Mouse (Mus musculus) urinary bladder, postnatal 4 days (tissue): Measurements from ENCODE around the gene Ergic1.

Source experiments
- DNase-seq, 2 experiments: peaks; one replicate each; pipeline ENCODE4 v3.0.0; 2021 to 2022; ENCODE audit warnings: low spot score in 2 of 2

Ergic1 gene

DNA sequence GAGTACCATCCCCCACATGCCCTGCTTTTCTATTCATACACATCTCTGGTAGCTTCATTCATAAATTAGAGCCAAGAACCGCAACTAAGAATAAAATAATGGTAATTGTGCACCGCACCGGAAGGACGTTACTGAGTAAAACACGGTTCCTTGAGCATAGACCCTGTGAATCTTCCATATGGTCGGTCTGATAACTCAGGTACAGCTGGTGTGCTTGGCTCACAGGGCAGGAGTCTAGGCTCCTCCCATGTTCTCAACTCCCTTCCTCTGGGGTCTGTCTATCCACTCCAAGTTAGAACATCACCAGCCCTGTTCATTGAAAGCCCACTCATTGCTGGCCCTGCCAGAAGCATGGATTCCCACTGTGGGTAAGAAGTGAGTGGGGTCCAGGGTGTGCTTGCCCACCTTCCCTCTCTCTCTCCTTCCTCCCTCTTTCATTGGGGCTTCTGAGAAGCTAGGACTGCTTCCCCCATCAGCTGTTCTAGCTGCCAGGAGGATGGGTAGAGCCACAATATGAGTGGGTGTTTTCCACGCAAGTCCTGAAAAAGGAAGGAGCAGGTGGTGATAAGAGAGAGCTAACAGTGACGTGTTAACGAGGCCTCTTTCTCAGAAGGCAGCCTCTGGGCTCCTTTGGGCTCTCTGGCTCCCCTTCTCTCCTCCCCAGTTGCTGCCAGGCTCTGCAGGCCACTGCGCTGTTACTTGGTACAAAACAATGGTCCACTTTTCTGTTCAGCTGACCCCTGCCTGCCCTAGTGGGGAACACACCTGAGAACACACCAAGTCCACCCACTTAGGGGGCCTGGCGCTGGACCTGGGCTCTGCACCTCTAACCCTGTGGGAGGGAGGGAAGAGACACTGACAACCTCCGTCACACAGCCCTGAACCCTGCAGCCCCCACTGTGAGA, 14.7 kb downstream of the Ergic1 start:
- DNase-seq = no peak

DNA sequence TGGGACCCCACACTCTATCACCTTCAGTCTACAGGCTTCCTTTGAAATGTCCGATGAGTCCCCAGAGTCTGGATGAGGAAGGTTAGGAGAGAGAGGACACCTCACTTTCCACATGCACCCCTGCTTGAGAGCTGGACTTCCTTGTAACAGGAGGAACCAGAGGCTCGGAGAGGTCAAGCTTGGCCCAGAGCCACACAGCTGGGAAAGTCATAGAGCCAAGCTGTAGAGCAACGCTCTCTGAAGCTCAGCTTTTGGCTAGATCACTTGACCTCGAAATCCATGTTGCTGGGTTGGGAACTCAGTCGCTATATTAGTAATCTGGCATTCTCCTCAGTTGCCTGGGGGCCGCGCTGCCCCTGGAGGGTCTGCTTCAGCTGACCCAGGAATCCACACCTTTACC, 15.5 kb downstream of the Ergic1 start:
- no peak for DNase-seq

DNA sequence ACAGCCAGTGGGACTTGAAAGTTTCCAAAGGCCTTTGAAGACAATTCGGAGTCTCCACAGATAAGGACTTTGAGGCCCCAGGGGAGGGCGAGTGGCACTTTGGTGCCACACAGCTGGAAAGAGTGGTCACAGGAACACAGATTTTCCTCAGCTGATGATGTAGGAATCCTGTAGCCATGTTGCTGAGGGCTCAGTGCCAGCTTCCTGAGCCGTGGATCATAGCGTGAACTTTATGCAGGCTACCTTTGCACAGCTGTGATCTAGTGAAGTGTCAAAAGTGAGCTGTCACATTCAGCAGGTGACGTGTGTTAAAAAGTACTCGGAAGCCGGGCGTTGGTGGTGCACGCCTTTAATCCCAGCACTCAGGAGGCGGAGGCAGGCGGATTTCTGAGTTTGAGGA, 16.0 kb downstream of the Ergic1 start:
- DNase-seq = no peak

DNA sequence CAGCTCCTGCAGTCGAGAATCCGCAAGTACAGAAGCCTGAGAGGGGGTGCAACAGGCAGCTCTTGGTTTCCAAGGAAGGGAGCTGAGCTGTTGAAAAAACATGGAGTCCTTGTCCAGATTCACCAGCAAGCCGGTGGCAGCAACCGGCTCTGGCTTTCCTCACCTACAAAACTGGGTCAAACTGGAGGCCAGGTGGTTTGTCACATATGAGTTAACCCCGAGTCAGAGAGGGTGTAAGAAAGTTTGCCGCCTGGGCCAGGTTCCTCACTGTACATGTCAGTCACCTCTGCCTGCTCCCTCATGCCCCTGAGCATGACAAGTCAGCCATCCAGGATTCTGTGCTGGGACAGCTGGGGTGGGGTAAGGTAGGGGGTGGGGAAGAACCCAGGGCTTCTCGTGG, 16.9 kb downstream of the Ergic1 start:
- DNase-seq = no peak

DNA sequence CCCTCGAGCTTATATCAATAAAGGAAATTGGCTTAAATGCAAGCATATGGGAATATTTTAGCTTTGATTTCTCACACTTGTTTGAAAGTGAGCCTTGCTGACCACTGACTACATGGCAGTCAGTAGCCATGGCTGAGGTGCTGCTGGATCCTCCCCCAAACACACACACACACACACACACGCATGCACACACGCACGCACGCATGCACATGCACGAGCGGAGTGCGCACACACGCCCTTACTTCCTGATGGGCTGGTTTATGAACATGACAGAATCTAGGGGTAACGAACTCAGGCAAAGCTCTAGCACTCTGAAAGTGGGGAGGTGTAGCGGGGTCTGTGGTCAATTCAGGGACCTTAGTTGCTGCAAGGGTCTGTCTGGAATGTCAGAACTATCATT, 17.5 kb downstream of the Ergic1 start:
- DNase-seq = no peak

DNA sequence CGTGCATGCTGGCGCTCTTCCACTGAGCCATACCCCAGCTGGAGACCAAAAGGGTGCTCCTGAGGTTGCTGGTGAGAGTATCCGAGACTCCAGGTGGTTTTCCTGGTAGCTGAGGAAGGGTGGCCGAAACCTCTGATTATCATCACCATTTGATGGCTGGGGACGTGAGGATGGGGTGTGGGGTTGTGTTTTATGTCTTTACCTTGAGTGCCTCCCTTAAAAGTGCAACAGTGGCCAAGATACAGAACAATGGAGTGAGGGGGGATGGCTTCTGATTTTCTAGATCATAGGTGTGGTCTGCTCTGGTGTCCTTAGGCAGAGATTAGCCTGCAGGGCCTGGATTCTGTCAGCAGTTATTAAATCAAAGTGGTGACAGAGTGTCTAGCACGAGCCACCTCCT, 18.1 kb downstream of the Ergic1 start:
- DNase-seq = no peak

DNA sequence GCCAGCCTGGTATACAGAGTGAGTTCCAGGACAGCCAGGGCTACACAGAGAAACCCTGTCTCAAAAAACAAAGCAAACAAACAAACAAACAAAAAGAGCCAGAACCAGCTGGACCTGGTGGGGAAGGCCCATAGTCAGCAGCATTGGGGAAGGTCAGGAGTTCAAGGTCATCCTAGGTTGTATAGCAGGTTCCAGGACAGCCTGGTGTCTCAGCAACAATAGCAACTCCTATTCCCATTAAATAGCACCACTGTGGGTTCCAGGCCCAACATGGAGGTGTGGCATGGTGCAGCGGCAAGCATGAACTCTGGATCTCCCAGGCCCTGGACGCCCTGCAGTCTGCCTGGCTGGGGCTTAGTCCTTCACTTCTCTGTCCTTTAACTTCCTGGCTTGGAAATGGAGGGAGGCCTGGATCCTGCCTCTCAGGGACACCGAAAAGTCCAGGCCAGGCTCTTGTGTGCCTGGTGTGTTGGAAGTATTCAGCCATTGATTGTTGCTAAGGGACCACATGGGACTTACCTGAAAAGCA, 19.6 kb downstream of the Ergic1 start:
- DNase-seq = no peak

DNA sequence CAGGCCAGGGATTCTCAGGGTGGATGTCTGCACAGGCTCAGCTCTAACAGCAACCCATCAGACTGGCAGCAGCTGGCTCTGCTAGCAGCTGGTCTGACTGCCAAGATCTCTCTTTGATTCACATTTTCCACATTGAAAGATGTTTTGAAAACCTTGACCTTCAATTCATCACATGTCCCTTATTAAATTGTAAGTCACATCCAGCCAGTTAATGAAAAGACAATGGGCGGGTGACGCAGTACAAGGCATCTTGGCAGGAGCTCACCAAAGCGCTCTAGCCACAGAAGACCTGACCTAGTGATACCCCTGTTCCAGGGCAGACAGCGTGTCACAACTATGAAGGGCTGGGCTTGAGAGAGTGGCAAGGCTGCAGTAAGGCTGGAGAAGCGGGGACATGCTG, 21.0 kb downstream of the Ergic1 start:
- DNase-seq = no peak

DNA sequence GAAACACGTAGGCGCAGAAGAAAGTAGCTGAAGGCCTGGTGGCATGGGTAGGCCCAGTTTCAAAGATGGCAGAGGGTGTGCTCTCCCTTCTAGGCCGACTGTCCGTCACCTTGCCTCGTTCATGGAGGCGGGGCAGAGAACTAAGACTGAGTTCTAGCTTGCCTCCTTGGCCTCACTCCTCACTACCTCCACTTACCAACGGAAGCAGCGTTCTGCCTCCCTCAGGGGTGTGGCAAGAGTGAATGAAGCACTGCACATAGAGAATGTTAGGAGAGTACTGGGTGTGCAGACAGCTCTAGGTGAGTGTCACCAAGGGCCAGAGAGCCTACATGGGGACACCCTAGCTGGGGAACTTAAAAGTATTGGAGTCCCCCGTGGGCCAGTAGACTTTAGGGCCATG, 21.8 kb downstream of the Ergic1 start:
- no peak for DNase-seq

DNA sequence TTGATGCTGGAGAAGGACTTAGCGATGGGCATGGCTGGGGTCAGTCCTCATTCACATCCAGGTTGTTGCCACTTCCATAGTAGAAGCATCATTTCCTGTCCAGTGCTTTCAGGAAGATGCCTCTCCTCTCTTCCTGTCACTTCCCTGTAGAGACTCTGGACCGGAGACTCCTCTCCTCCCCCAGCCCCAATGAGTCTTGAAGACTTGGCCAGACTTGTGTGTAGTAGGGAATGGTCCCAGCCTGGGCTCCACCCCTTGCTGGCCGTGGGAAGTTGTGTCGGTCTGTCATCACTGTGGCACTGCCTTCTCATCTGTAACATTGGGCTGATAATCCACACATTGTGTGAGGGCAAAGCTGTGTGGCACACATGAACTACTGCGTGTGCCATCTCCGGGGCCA, 22.3 kb downstream of the Ergic1 start:
- DNase-seq = no peak

DNA sequence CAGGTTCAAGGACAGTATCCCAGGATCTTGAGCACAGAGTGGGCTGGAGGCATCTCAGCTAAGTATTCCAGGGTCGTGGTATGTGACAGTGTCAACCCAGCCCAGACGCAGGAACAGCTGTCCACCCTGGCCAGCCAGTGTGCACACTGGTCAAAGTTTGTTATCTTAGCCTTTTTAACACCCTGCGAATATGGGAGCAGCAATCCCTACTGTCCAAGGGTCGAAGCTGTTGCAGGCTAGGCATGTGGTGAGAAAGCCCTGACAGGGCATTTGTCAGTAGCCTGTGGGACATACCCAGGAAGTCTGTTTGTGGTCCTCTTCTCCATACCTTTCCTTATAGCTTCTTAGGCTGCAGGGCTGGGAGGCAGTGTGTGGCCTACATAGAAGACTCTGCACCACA, 22.8 kb downstream of the Ergic1 start:
- DNase-seq = no peak

DNA sequence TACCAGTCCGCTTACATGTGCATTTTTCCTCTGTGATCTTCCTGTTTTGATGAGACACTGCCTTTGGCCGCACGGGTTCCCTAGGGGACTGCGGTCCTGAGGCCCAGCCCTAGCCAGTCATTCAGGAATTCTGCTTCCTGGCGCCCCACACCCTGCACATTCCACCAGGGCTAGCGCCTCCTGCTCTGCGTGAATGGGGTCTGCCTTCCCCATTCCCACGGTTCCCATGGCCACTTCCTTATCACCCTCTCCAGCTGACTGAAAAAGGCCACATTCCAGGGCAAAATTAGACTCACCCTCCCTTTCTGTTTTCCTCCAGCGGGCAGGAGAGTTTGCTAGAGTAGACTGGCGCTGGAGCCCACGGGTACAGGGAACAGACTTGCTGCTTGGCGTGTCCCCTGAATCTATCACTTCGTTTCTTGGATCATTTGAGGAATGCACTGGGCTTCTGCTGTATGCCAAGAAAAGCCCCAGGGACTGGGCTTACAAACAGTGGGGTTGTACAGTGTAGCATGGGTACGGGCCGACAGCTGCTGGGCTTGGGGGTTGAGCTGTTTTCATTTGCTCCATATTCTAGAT, 23.4 kb downstream of the Ergic1 start:
- peak; percentile 70 to 78 for DNase-seq

DNA sequence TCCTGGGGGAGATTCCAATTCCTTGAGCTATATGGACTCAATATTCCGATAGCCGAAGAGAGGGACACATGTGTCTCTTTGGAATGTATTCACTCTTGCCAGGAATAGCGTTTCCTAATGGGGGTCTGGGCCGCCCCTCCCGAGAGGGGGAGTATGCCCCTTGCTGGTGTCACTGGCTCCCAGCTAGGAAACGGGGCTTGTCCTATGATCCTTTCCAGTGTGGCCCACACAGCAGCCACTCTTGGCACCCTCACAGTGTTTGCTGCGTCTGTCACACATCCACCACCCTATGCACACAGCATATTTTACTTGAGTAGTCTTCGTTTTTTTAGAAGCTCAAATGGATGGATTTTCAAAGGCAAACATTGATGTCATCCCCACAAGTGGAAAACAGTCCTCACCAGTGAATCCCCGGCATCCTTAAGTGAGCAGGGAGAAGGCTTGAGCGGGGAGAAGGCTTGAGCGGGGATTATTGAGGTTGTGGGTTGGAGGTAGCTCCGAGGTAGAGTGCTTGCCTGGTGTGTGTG, 26.7 kb downstream of the Ergic1 start:
- no peak for DNase-seq

DNA sequence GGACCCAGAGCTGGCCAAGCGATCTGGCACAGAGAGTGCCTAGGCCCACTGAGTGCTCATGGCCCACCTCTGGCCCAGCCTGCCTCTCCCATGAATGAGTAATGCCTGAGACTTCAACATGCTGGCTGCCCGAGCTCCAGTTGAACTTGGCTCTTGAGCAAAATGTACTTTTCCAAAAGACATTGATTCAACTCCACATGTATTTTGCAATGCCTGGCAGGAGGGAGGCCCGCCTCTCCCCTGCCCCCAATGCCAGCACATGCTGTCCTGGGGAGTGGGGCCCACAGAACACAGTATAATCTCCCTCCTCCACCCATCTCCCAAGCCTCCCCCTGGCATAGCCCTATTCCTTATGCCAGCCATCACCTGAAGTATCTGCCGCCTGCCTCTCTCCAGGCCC, 31.2 kb downstream of the Ergic1 start:
- DNase-seq = no peak

DNA sequence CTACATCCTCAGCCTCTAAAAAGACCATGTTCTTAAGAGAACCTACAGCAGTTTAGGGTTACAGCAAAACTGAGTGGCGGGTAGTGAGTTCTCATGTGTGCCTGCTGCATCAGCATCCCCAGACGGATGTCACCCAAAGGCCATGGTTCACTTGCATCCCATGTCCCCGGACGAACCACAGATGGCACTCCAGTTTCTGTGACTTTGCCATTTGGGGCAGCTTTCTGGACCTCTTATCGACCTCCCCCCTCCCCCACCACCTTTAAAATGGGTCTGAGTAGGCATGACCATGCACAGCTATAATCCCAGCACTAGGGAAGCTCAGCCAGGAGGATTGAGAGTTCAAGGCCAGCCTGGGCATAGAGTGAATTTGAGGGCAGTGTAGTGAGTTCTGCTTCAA, 31.9 kb downstream of the Ergic1 start:
- no peak for DNase-seq

DNA sequence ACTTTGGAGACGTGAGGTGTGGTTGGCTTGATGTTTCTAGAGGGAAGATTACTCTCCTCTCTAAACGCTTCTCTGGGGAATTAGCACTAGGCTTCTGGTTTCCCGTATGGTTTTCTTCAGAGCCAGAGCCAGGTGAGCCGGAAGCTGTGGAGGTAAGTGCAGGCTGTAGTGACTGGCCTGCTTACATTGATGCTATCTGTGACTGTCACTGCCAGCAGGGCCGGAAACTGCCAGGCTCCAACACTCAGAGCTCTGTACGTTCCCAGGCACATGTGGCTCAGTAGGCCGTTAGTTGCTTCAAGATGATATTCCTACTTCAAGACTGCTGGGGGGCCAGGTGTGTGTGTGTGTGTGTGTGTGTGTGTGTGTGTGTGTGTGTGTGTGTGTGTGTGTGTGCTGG, 32.9 kb downstream of the Ergic1 start:
- no peak for DNase-seq

DNA sequence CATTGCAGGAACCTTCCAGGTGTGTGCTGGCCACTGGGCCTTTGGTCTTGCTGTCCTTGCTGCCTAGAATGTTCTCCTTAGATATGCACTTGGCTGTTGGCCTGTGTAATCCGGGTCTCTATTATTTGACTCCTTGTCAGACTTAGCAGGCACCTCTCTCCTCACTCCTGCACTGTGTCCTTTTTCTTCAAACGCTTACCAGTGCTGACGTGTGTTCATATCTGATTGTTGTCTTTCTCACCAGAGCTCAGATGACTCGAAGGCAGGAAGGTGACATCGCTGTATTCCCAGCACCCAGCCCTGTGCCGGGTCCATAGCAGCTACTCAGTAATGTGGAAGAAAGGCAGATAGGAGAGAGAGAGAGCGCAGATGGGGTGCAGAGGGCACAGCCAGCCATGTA, 33.7 kb downstream of the Ergic1 start:
- DNase-seq = no peak

DNA sequence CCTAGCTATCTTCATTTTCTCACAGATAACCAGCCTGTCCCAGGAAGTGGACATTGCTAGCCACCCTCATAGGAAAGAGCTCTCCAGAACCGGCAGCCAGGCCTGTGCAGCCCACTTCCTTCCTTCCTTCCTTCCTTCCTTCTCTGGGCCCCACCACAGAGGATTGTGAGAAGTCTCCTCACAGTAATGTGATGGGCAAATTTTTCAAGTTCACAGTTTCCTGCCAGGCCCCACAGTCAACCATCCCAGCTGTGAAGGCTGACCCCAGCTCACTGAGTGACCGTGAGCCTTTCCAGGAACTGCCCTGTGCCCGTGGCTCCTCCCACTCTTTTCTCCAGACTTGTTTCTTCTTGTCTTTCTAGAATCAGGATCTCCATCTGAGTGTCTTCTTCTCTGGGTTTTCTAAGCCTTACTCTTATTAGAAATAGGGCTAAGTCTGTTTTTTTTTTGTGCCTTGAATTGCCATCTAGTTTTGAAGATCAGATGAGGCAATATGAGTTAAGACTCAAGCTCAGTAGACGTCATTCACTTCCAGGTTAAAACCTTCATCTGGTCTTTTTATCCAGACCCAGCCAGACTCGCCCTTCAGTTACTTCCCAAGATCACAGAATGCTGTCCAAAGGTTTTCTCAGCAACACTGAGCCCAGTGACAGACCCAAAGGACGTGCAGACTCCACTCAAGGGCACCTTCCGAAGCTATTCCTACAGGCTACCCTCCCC, 34.3 kb downstream of the Ergic1 start:
- no peak for DNase-seq

DNA sequence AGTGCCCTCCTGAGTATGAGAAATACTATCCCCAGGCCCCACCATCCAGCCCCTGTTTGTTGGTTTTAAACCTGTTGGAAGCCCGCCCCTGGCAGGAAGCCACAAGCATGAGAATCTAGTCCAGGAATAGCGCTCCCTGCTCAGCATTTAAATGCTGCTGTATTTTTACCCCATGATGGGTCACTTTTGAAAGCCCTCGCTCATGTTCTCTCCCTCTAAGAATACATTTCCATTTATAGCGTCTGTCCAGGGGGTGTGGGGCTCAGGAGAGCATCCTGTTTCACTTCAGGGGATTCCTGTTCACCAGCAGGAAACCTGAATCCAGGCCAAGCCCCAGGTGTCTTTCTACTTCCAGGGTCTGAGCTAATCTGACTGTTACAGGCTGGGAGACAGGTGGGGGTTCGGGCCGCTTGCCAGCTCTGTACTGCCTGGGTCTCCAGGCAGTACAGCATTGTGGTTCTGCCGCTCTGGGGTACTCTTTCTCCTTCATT, 34.9 kb downstream of the Ergic1 start:
- DNase-seq = no peak

DNA sequence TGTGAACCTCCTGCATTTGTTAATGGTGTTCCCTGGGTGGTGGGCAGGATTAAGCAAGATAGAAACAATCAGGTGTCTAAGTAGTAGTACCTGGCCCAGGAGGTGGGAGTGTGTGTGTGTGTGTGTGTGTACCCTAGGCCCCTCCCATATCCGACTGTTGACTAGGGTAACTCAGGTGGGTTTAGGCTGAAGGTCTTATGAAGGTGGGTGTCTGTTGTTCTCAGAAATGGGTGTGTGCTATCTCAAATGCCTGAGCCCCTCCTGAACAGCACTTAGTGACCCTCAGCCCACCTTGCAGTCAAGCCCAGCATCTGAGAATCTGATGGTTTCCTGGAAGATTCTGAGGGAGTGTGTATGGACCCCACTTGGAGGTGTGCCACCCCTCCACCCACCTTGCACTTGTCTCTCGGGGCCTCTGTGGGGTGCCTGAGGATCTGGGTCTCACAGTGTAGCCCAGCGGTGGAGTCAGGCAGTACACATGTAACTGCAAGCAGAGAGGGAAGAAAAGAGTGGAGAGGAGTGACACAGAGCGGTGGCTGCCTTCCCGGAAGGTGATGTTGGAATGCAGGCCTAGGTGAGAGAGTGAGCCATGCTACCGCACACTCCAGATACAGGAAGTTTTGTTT, 35.7 kb downstream of the Ergic1 start:
- no peak for DNase-seq

DNA sequence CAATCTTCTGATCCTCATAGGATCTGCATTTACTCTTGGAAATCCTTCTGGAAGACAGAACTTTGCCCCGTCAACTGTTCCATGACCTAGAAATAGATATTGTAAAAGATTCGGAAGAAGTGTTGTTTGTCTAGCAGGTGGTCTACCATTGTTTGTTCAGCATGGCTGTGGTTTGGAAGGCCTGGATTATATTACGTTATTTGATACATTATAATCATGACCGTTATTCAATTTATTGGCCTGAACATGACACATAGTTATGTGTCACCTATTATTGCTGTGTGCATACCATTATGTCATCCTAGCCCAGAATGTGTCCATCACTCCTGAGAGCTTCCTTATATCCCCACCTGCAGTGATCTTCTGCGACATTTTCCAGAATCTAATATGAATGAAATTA, 37.6 kb downstream of the Ergic1 start:
- no peak for DNase-seq

DNA sequence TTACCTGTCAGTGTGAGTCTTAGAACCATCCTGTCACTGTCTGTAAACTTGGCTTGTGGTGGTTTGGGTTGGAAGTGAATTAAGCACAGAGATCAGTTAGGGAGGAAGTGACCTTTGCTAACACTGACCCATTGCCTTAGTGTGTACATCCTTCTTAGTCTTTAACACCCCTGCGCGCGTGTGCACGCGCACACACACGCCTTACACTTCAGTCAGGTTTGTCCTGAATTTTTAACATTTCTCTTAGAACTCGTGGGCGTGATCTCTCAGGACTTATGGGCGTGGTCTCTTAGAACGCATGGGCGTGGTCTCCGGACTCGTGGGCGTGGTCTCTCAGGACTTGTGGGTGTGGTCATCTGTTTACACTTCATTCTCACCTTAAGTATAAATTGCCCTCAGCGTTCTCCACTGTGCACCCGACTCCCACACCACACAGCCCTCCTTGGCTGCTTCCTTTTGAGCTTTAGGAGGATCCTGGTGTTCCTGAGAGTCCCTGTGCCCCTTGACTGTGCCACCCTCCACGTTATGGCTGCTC, 39.7 kb downstream of the Ergic1 start:
- DNase-seq = no peak
